Mouse (Mus musculus) C2C12 (cell line): ENCODE data around the gene Lcn6.

Experiments
- CEBPB ChIP-seq: IDR thresholded peaks from one replicate; pipeline ENCODE4 v1.6.1; 2011; ENCODE audit warnings: low read depth, mild to moderate bottlenecking, control low read depth, moderate library complexity
- CTCF ChIP-seq: IDR thresholded peaks from one replicate; pipeline ENCODE4 v1.5.1; 2011; ENCODE audit not compliant: control insufficient read depth, insufficient read depth, insufficient read length
- FOSL1 ChIP-seq: IDR thresholded peaks from one replicate; pipeline ENCODE4 v1.8.0; 2011; ENCODE audit warnings: mild to moderate bottlenecking, low read length; ENCODE audit not compliant: poor library complexity, insufficient read depth, severe bottlenecking
- MYOG ChIP-seq: IDR thresholded peaks from one replicate; pipeline ENCODE4 v1.6.1; 2011; ENCODE audit not compliant: control insufficient read depth, insufficient read length; ENCODE audit errors: extremely low read depth
- USF1 ChIP-seq: IDR thresholded peaks from one replicate; pipeline ENCODE4 v1.6.1; 2011; ENCODE audit warnings: low read depth, mild to moderate bottlenecking, control low read depth, moderate library complexity

- TF ChIP-seq CEBPB (no peak), CTCF (no peak), MYOG (no peak), FOSL1 (no peak), USF1 (no peak)
These were observed 16.3 kb upstream of the Lcn6 start for GRCm38 (mm10) chr2:25660279-25660678.
